Mouse (Mus musculus) kidney, adult 18-20 months (tissue): ENCODE measurements at regions not wholly inside any gene's neighbourhood (a gene's known extent, or its start where the extent isn't known, plus 50 kb on each side); places are given as distances from the start of the nearest gene placed in this dataset.
"Not testable (repeated sequence)": the region's sequence is repeated elsewhere in the genome, so short reads cannot be mapped to it uniquely, and the experiment has no call there.

Experiments used
- DNase-seq: peaks from one replicate; pipeline ENCODE4 v3.0.0; 2021

DNA sequence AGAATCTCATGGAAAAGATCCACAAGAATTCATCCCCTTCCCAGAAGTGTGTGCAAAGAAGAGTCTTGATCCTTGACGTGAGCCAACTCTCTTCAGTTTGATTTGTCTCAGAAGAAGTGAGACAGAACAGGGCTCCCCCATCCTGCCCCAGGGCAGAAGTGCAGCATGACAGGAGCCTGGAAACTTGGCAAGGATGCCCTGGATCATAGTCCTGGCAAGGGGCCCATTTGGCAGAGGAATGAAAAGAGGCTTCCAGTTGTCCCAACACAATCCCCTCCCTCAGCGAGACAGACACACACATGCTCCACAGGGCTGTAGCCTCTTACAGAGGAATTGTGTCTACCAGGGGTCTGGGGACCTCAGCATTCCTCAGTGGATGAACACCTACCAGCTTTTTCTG, 102.7 kb downstream of the Ptpn20 start:
- DNase-seq = peak; percentile 85

GRCm38 (mm10) chr14:33694224-33694623, 105.2 kb downstream of the Ptpn20 start:
- no peak for DNase-seq

GRCm38 (mm10) chr14:33695362-33695982, 106.5 kb downstream of the Ptpn20 start:
- DNase-seq = peak; percentile 81

DNA sequence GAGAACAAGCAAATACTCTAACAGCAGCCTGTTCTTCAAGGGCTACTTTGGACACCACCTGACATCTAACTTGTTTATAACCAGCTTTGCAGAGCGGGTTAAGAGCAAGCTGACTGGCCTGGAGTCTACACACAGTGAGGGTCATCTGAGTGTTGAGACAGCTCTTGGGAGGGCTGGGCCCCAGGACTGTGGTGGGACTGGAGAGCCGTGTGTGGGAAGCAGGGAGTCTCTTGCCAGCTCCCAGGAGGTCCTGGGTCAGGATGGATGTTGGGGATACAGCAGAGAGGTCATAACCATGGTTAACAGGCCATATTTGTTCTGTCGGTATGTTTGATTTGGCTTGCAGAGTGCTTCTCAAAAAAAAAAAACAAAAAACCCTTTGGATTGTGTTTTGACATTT, 107.8 kb downstream of the Ptpn20 start:
- DNase-seq = no peak

- no peak for DNase-seq
These were observed 110.9 kb downstream of the Ptpn20 start for GRCm38 (mm10) chr14:33699777-33700438.

- DNase-seq = no peak
These were observed 118.8 kb downstream of the Ptpn20 start for GRCm38 (mm10) chr14:33707661-33708297.

DNA sequence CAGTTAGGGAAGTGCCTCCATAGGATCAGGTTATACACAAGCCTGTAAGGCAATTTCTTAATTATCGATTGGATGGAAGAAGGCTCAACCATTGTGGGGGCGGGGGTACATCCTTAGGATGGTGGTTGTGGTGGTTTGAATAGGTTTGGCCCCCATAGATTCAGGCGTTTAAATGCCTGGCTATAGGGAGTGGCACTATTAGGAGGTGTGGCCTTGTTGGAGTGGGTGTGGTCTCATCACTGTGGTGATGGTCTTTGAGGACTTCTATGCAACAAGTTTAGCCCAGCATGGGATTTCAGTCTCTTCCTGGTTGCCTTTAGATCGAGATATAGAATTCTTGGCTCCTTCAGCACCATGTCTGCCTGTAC, 119.3 kb downstream of the Ptpn20 start:
- DNase-seq = no peak

DNA sequence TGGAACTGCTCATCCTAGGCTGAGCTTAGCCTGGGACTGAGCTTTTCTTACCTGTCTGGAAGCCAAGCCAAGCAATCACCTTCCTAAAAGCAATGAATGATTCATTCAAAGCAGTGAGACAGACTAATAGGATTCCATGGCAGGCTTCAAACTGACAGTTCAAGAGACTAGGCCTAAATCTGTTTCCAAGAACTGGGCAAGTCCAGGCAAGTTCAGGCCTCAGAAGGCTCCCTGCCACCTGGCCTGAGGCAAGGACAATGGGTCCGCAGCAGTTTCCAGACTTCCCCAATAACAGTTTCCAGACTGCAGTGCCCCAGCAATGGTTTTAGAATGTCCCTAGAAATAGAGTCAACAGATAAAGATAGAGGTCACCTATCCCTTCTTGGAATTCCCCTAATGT, 123.5 kb downstream of the Ptpn20 start:
- no peak for DNase-seq

GRCm38 (mm10) chr14:33719651-33720050, 130.6 kb downstream of the Ptpn20 start:
- DNase-seq = no peak

DNA sequence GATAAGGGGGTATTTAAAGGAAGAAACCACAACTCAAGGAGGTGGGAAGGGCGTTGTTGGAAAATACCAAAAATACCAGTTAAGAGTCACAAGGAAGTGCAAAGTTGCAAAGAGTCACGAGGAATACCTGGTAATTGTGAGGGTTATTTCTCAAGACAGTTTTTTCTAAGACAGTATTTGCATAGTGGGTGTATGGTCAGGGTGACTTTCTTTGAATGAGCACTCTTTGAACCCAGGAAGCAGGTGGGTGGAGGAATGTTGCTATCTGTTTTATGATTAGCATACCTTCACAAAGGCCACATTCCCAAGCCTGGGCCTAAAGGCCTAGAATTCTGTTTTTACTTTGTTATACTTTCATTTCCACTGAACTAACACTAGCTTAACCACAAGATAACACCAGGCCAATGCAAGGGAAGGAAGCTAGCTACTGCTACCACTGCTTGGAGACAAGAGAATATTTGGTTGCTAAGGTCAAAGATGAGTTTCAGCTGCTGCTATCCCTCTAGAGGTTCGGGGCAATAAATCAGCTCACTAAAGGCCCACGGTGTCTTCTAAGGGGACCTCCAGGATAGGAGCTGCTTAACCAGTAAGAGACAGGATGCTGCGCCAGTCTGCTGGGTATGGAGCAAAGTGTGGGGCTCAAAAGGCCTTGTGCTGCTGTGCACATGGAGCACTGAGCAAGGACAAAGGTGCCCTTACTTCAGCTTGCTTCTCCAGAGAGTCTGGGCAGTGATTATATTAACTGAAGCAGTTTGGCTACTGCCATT, 133.6 kb downstream of the Ptpn20 start:
- DNase-seq = not testable (repeated sequence)

DNA sequence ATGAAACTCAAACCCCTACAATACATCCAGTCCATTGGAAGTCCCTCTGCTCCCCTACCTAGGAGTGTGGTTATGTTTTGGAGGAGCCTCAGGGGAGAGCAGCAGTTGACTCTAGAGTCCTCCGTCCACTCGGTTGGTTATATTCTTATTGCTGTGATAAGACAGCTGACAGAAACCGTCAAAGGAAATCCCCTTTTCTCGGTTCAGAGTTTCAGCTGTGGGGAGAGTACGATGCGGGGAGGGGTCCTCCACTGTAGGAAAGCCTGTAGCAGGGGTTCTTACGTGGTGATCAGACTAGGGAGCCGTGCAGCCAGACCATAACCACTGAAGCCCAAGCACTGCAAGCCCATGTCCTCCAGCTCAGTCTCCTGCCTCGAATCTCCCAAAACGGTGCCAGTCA, 137.5 kb downstream of the Ptpn20 start:
- DNase-seq = no peak

- no peak for DNase-seq
These were observed 140.3 kb downstream of the Ptpn20 start for GRCm38 (mm10) chr14:33729115-33729884.

DNA sequence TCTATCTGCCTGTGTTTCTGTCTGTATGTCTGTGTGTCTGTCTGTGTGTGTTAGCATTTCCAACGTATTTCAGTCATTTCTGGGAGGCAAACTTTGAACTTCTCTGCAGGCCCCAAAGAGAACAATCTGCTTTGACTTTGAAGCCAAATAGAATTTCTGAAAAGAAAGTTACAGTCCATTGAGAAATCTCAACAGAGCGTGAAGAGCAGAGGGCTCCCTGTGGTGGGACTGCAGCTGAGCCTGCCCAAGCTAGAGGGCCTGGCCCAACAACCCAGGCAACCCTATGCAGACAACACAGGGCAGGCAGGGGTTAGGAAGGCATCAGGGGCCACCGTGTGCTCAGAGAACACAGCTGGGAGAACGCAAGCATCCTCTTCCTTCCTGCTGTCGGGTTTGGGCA, 143.7 kb downstream of the Ptpn20 start:
- DNase-seq = peak; percentile 37

- peak; percentile 79 for DNase-seq
These were observed 145.5 kb downstream of the Ptpn20 start for GRCm38 (mm10) chr14:33734446-33735043.

- no peak for DNase-seq
These were observed 146.6 kb downstream of the Ptpn20 start for GRCm38 (mm10) chr14:33735653-33736052.

DNA sequence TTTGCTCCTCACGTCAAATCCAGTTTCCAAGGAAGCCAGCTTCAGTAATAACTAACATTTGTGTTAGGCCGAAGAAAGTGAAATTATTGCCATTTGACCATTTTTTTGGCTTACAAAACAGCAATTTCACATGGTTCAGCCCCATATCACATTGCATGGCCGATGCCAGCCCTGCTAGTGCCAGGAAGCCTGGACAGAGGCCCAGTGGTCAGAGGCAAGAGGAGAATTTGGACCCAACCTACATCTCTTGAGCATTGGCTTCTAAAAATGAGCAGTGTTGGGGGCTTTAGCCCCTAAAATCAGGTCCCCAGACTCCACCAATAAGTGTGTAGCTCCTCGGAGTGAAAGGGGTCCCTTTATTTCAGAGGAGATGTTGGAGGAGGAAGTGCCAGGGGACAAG, 157.2 kb downstream of the Ptpn20 start:
- no peak for DNase-seq

GRCm38 (mm10) chr14:33759656-33760055, 163.7 kb upstream of the Gdf10 start:
- DNase-seq = no peak

- no peak for DNase-seq
These were observed 159.7 kb upstream of the Gdf10 start for GRCm38 (mm10) chr14:33763641-33764046.

DNA sequence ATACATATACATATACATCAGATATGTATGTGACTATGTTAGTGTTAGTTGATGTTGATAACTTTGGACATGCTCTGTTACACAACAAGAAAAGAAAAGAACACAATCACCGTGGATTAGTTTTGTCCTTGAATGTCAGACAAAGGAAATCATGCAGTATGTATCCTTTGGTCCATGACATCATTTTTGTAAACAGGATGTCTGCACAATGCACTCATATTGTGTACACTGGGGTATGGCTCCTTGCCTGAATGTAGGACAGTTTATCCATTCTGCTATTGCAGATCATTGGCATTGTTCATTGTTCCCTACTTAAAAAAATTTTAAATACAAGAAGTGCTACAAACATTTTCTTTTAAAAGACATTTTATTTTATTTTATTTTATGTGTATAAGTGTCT, 157.6 kb upstream of the Gdf10 start:
- no peak for DNase-seq

DNA sequence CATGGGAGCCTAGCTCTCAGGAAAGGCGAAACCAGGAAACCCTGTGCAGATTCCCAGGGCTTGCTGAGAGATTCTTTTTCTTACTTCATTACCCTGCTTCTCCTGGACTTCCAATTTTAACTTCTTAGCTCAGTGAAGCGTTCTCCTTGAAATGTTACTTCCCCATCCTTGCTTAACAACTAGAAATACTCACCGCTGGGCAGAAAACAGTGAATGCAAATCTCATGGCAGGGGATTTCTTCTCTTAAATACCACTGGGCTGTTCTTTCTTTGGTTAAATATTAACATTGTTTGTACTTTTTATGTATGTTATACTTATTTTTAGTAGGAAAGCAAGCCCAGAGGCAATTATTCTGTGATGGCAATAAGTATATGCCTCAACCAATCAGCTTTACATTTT, 151.0 kb upstream of the Gdf10 start:
- DNase-seq = no peak

GRCm38 (mm10) chr14:33789556-33789955, 133.8 kb upstream of the Gdf10 start:
- no peak for DNase-seq

- DNase-seq = peak; percentile 27
These were observed 129.1 kb upstream of the Gdf10 start for GRCm38 (mm10) chr14:33794262-33794661.
